Mouse (Mus musculus): ENCODE results near the gene Tmed11. TPM values are rescaled to one million over a fixed set of nuclear protein-coding genes. Genes with fewer than 3 reads are reported as not detected.

Tmed11 gene
- polyA plus RNA-seq, 1 experiment = not detected

DNA sequence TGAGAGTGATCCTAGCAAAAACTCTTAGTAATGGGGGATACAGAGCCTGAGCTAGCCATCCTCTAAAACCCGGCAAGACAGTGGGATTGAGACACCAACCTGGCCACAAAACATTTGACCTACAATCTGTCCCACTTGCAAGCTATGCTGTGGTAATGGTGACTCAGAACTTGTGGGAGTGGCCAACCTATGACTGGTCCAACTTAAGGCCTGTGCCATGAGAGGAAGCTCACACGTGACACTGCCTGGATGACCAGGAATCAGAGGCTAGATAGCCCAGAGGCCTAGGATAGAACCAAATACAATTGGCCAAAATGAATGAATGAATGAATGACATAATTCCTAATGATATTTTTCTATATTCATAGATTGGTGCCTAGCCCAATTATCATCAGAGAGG, 53.3 kb downstream of the Tmed11 start:
- Histone ChIP-seq H3K4me2 (ENCODE audit: low read depth) (no peak overlapping the region), H3ac (ENCODE audit: control insufficient read depth, insufficient read length) (no peak overlapping the region), H3K79me2 (ENCODE audit: control insufficient read depth, insufficient read depth) (no peaks in the 10 kb centered on the region), H3K4me3 (no peak overlapping the region), H3K36me3 (ENCODE audit: control insufficient read depth, insufficient read depth) (no peaks in the 10 kb centered on the region), H3K27me3 (ENCODE audit: control insufficient read depth, insufficient read depth, insufficient read length) (no peaks in the 10 kb centered on the region)
- no peak for TF ChIP-seq REST (IDR thresholded peaks at IDR 0.05; ENCODE audit: insufficient read depth, insufficient read length)
- no peak for TF ChIP-seq SRF (IDR thresholded peaks at IDR 0.05; ENCODE audit: control insufficient read depth, insufficient read length, low read depth)
- TF ChIP-seq USF1 (IDR thresholded peaks at IDR 0.05; ENCODE audit: low read depth) = peak; percentile 60
- no peak for TF ChIP-seq MAX (IDR thresholded peaks at IDR 0.05; ENCODE audit: low read depth)
- TF ChIP-seq MYOG (IDR thresholded peaks at IDR 0.05; ENCODE audit: control insufficient read depth in 1 of 3, insufficient read depth in 1 of 3, insufficient read length in 2 of 3, low read depth in 2 of 3) = no peak

DNA sequence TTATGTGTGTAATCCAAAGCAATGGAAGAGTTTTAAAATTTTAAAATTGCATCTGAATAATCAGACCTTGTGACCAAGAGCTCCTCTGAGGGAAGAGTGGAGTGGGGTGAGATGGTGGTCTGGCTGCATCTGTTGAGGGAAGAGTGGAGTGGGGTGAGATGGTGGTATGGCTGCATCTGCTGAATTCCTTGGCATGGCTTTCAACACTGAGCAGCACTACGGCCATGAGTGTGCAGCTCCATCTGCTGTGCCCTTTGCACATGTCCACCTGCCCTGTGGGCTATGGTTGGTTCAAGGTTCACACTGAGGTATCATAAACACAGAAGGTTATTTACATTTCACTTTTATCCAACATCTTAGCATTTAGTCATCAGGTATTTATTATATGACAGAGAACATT, 67.7 kb downstream of the Tmed11 start:
- no peaks in the 10 kb centered on the region for H3K27me3 ChIP-seq (ENCODE audit: control insufficient read depth, insufficient read depth, insufficient read length)
- H3K36me3 ChIP-seq (ENCODE audit: control insufficient read depth, insufficient read depth) = no peaks in the 10 kb centered on the region
- H3K4me3 ChIP-seq = no peak overlapping the region
- H3ac ChIP-seq (ENCODE audit: control insufficient read depth, insufficient read length) = no peak overlapping the region
- no peak overlapping the region for H3K4me2 ChIP-seq (ENCODE audit: low read depth)
- no peaks in the 10 kb centered on the region for H3K79me2 ChIP-seq (ENCODE audit: control insufficient read depth, insufficient read depth)
- TF ChIP-seq E2F4 (IDR thresholded peaks at IDR 0.05; ENCODE audit: insufficient read depth) = no peak
- no peak for TF ChIP-seq MYOG (IDR thresholded peaks at IDR 0.05; ENCODE audit: control insufficient read depth in 1 of 3, insufficient read depth in 1 of 3, insufficient read length in 2 of 3, low read depth in 2 of 3)
- no peak for TF ChIP-seq MAX (IDR thresholded peaks at IDR 0.05; ENCODE audit: low read depth)
- no peak for TF ChIP-seq TCF3 (IDR thresholded peaks at IDR 0.05; ENCODE audit: insufficient read length, low read depth)
- no peak for TF ChIP-seq MYOD1 (IDR thresholded peaks at IDR 0.05; ENCODE audit: control insufficient read depth in 1 of 3, insufficient read length in 2 of 3, low read depth in 2 of 3)

Other genes with a start within 250 kb of the Tmed11 start
- gene Cplx1, start 245.3 kb downstream of the Tmed11 start, polyA plus RNA-seq (2012; fragmentation: generic; extraction: Trizol) = not detected
- 46.1 TPM for gene Gak, start 165.6 kb downstream of the Tmed11 start, polyA plus RNA-seq (2012; fragmentation: generic; extraction: Trizol)
- gene Tmem175, start 165.6 kb downstream of the Tmed11 start, polyA plus RNA-seq (2012; fragmentation: generic; extraction: Trizol) = 15.1 TPM
- gene Idua, start 135.0 kb downstream of the Tmed11 start, polyA plus RNA-seq (2012; fragmentation: generic; extraction: Trizol) = 4.3 TPM
- gene Dgkq, start 125.7 kb downstream of the Tmed11 start, polyA plus RNA-seq (2012; fragmentation: generic; extraction: Trizol) = 4.3 TPM
- gene Slc26a1, start 119.8 kb downstream of the Tmed11 start, polyA plus RNA-seq (2012; fragmentation: generic; extraction: Trizol) = 0.13 TPM
- 93.3 TPM for gene Fgfrl1, start 103.0 kb downstream of the Tmed11 start, polyA plus RNA-seq (2012; fragmentation: generic; extraction: Trizol)
- gene Rnf212, start 20.4 kb downstream of the Tmed11 start, polyA plus RNA-seq (2012; fragmentation: generic; extraction: Trizol) = not detected
- gene Vmn2r8, start 13.5 kb upstream of the Tmed11 start, polyA plus RNA-seq (2012; fragmentation: generic; extraction: Trizol) = not detected
- not detected for gene Vmn2r9, start 57.2 kb upstream of the Tmed11 start, polyA plus RNA-seq (2012; fragmentation: generic; extraction: Trizol)
- not detected for gene Vmn2r10, start 211.2 kb upstream of the Tmed11 start, polyA plus RNA-seq (2012; fragmentation: generic; extraction: Trizol)

All from myocyte (in vitro differentiated cells).